Mouse (Mus musculus) midbrain, embryonic 13.5 days (tissue): ENCODE measurements around the gene Cchcr1. TPM values are rescaled to one million over a fixed set of nuclear protein-coding genes. Genes with fewer than 3 reads are reported as not detected.
A peak's percentile ranks its signal among the peaks of the same experiment; 100 is the strongest.
"Not testable (repeated sequence)": the region's sequence is repeated elsewhere in the genome, so short reads cannot be mapped to it uniquely, and the experiment has no call there.

Source experiments
- ATAC-seq: fragments of 200-750 bp; cut with Nextera tagmentation; 2 replicates; pipeline ENCODE4 v1.8.0; 2017; ENCODE audit warnings: mild to moderate bottlenecking, moderate TSS enrichment, moderate library complexity
- H3K27ac ChIP-seq: fragments of 300-500 bp; sonication (generic); 2 replicates; pipeline ENCODE4 v1.5.1; 2015; ENCODE audit warnings: inconsistent platforms, mild to moderate bottlenecking, moderate library complexity
- H3K27me3 ChIP-seq: fragments of 300-500 bp; sonication (generic); 2 replicates; pipeline ENCODE4 v1.6.1; 2015; ENCODE audit warnings: mild to moderate bottlenecking, inconsistent platforms
- H3K36me3 ChIP-seq: fragments of 300-500 bp; sonication (generic); 2 replicates; pipeline ENCODE4 v1.6.1; 2015; ENCODE audit warnings: mild to moderate bottlenecking, inconsistent platforms
- H3K4me1 ChIP-seq: fragments of 300-500 bp; sonication (generic); replicated peaks from 2 replicates; pipeline ENCODE4 v1.6.1; 2015; ENCODE audit warnings: inconsistent platforms
- H3K4me2 ChIP-seq: fragments of 300-500 bp; sonication (generic); replicated peaks from 2 replicates; pipeline ENCODE4 v1.6.1; 2015; ENCODE audit warnings: moderate library complexity, mild to moderate bottlenecking, inconsistent platforms
- H3K4me3 ChIP-seq: fragments of 300-500 bp; sonication (generic); replicated peaks from 2 replicates; pipeline ENCODE4 v1.5.1; 2015; ENCODE audit warnings: mild to moderate bottlenecking, inconsistent platforms
- H3K9ac ChIP-seq: fragments of 300-500 bp; sonication (generic); replicated peaks from 2 replicates; pipeline ENCODE4 v1.6.1; 2015; ENCODE audit warnings: mild to moderate bottlenecking, inconsistent platforms
- H3K9me3 ChIP-seq: fragments of 300-500 bp; sonication (generic); 2 replicates; pipeline ENCODE4 v1.6.1; 2016; ENCODE audit warnings: mild to moderate bottlenecking, inconsistent platforms
- WGBS: fragments of 180-500 bp; shearing (Covaris S2); methylation state at CpG from one replicate; pipeline ENCODE4 v1.1.7; 2015; 5-methylcytosine and 5-hydroxymethylcytosine counted together
- polyA plus RNA-seq: library from polyadenylated mRNA; unstranded; fragments of >200 nt; fragmentation: Nextera tagmentation; extraction: Ambion mirVana; gene quantifications from 2 replicates; pipeline ENCODE4 v1.2.1, GENCODE M21; 2015

Cchcr1 gene
- polyA plus RNA-seq: 6.5 and 8.4 TPM in 2 replicates

DNA sequence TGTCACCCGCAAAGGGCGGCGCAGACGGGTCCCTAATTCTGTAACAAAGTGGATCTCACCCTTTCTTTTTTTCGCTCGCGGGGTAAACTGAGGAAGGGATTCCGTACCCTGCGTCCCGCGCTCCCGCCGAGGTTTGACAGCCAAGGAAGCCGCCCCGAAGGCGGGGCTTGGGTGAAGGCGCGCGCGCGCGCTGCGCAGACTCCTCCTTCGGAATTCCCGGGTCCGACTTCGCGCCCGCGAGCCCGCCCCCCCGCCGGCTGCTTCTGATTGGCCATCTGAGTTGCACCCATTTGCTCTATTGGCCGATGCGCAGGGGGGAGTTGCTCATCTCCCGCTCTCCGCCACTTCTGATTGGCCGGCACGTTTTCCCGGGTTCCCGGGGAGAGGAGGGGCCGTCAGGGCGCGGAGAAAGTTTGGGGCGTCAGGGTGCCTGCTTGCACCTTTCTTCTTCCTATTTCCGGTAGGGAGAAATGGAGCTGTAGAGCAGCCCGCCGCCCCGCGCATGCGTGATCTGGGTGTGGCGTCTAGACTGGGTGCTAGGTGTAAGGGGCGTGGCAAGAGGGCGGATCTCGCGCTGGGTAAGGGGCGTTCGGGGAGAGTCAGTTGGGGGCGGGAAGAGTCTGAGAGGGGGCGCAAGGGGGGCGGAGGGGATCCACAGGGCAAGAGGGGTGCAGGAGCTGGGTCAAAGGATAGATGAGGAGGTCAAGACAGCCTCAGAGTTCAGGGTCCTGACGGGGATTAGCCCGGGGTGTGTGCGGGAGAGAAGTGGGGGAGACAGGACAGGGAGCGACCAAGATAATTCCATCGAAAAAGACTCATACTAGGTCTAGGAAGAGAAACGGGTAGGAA, at the start of gene Cchcr1, which contains the start of gene Tcf19:
Cchcr1 (plus strand) TSS at position 449 of the 849 bp plus-strand sequence.
Tcf19 (minus strand) TSS at position 173 of the 849 bp plus-strand sequence.
- Histone ChIP-seq H3K27me3 (peaks cover 10% of the 10 kb centered on the region), H3K36me3 (no peaks in the 10 kb centered on the region), H3K4me2 (peak within 1 kb of the TSS; percentile 80), H3K9me3 (no peaks in the 10 kb centered on the region), H3K4me3 (peak within 1 kb of the TSS; percentile 46), H3K27ac (no peak within 1 kb of the TSS), H3K9ac (peak within 1 kb of the TSS; percentile 54), H3K4me1 (peaks cover 34% of the 10 kb centered on the region)
- ATAC-seq: peak; percentile 92
- WGBS: 1% methylated on average over 67 of the region's 67 CpGs

DNA sequence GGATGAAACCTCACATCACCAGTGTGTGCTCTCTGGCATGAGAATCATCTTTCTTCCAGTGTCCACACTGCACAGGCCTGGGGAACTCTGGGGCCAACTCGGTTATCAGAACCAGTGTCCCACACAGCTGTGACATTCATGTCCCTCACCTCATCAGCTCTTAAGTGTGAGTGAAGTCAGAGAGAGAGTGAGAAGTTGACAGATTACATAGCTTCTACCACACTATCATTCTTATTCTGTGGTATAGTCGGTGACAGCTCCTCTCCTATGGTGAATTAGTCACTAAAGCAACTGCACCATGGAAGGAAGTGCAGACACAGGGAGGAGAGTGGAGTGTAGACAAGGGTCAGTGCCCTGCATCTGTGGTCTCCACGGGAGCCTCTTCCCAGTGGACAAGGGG, 48.0 kb upstream of the Cchcr1 start:
- H3K4me1 ChIP-seq: peaks cover 11% of the 10 kb centered on the region
- H3K9ac ChIP-seq, H3K4me2 ChIP-seq, H3K27ac ChIP-seq, H3K9me3 ChIP-seq, H3K36me3 ChIP-seq, ATAC-seq, H3K4me3 ChIP-seq: not testable (repeated sequence)
- 63% methylated on average over 3 of the region's 3 CpGs for WGBS
- H3K27me3 ChIP-seq: peaks cover 30% of the 10 kb centered on the region

DNA sequence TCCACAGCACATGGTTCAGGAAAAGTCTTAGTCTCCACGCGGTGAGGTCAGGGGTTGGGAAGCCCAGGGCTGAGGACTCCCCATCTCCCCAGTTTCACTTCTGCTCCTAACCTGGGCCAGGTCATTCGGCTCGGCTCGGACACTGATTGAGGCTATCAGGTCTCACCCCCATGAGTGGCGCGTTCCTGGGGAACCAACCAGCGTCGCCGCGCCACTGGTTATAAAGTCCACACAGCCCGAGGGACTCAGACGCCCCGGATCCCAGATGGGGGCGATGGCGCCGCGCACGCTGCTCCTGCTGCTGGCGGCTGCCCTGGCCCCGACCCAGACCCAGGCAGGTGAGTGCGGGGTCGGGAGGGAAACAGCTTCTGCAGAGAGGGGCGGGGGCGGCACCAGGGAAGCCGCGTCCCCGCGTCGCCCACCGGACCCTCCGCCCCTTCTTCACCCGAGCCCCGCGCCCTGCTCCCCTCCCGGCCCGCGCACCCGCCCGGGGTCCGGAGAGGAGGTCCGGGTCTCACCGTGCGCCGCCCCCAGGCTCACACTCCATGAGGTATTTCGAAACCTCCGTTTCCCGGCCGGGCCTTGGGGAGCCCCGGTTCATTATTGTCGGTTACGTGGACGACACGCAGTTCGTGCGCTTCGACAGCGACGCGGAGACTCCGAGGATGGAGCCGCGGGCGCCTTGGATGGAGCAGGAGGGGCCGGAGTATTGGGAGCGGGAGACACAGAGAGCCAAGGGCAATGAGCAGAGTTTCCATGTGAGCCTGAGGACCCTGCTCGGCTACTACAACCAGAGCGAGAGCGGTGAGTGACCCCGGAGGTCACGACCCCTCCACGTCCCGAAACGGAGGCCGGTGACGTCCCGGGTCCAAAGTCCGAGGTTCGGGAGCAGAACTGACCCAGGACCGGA, 46.8 kb upstream of the Cchcr1 start, which contains the start of gene H2-Q10:
H2-Q10 (plus strand) TSS at position 248 of the 910 bp plus-strand sequence.
- Histone ChIP-seq H3K27me3 (peaks cover 30% of the 10 kb centered on the region), H3K4me3 (peak within 1 kb of the TSS; percentile 38), H3K9ac (no peak within 1 kb of the TSS; the same call in 1 of the 2 replicates), H3K4me2 (peak within 1 kb of the TSS; percentile 64), H3K27ac (no peak within 1 kb of the TSS), H3K36me3 (no peaks in the 10 kb centered on the region), H3K4me1 (peaks cover 11% of the 10 kb centered on the region), H3K9me3 (no peaks in the 10 kb centered on the region)
- ATAC-seq: peak; percentile 34; the same call in 1 of the 2 replicates
- WGBS: 2% methylated on average over 80 of the region's 80 CpGs

DNA sequence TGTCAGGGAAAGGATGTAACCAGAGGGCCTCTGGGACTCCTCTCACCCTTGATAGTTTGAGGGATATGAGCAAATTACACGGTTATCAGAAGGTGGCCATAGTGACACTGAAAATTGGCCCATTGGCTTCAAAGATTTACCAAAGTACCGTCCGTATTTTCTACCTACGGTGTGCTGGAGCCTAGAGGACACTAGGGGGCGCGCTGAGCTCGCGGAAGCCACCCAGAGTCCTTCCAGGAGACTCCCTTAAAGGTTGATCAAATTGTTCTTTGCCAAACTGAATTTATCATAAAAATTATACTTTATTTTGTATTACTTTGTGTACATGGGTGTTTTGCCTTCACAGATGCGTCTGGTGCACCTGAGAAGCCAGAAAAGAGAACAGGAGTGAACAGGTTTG, 32.8 kb upstream of the Cchcr1 start:
- H3K9me3 ChIP-seq: no peaks in the 10 kb centered on the region
- no peak overlapping the region for H3K4me3 ChIP-seq
- H3K36me3 ChIP-seq: no peaks in the 10 kb centered on the region
- no peak overlapping the region for H3K27ac ChIP-seq
- no peaks in the 10 kb centered on the region for H3K4me1 ChIP-seq
- no peak for ATAC-seq
- no peak overlapping the region for H3K4me2 ChIP-seq
- H3K9ac ChIP-seq: no peak overlapping the region
- H3K27me3 ChIP-seq: 0 out of 2 replicates have a peak, but pooled peaks cover 2% of the 10 kb centered on the region
- WGBS: 0% methylated on average over 9 of the region's 9 CpGs

DNA sequence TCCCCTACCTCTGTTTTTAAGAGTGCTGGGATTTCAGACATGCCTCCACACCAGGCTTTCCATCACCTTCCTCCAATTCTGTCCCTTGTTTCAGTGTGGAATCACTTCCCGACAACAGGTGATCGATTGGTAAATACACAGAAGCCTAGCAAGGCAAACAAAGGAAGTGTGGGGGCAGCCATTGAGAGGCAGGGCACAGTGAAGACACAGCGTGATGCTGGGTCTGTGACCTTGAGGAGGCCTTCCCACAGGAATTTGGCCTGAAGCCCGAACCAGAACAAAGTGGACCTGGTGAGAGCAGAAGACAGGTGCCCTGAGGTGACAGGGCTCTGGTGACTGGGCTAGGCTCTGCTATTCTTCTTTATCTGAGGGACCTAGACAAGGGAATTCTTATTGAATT, 31.2 kb upstream of the Cchcr1 start:
- no peak overlapping the region for H3K4me3 ChIP-seq
- H3K4me1 ChIP-seq: peaks cover 5% of the 10 kb centered on the region; the same call in 1 of the 2 replicates
- no peak for ATAC-seq
- 0 out of 2 replicates have a peak, but pooled peaks cover 2% of the 10 kb centered on the region for H3K27me3 ChIP-seq
- no peaks in the 10 kb centered on the region for H3K9me3 ChIP-seq
- H3K4me2 ChIP-seq: no peak overlapping the region
- no peak overlapping the region for H3K9ac ChIP-seq
- no peak overlapping the region for H3K27ac ChIP-seq
- no peaks in the 10 kb centered on the region for H3K36me3 ChIP-seq
- WGBS: 39% methylated on average over 4 of the region's 4 CpGs

DNA sequence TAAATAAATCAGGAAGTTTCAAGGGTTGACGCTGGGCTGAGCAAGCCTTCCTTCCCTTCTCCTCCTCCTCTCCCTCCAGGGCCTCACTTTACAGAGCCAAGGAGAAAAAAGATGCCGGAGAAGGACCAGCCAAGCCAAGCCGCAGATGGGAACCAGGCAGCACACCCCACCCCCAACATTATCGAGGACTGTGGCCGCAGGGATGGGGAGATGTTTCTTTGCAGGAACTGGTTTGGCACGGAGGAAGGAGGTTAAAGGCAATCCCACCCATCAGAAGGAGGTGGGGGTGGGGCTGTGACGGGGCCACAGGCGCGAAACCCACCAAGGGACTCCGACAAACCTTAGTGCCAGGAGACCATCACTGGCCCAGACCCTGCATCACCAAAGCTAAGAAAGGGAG, 30.2 kb upstream of the Cchcr1 start:
- H3K27ac ChIP-seq: no peak overlapping the region
- H3K27me3 ChIP-seq: 0 out of 2 replicates have a peak, but pooled peaks cover 2% of the 10 kb centered on the region
- peaks cover 5% of the 10 kb centered on the region; the same call in 1 of the 2 replicates for H3K4me1 ChIP-seq
- H3K4me2 ChIP-seq: no peak overlapping the region
- no peaks in the 10 kb centered on the region for H3K36me3 ChIP-seq
- 78% methylated on average over 10 of the region's 10 CpGs for WGBS
- H3K4me3 ChIP-seq: no peak overlapping the region
- ATAC-seq: no peak
- no peak overlapping the region for H3K9ac ChIP-seq
- no peaks in the 10 kb centered on the region for H3K9me3 ChIP-seq

DNA sequence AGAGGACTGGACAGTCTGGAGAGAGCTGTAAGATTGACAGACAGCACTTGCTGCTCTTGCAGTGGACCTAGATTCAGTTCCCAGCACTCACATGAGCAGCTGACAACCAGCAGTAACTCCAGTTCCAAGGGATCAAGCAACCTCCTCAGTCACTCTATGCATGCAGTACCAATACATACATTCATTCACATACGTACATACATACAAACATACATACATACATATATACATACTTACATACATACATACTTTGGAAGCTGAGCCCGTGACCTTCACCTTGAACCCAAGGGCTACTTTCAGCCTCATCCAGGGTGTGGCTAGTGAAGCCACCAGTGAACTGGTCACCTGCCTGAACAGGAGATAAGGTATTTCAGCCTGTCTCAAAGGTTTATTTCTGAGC, 28.9 kb upstream of the Cchcr1 start:
- WGBS: 93% methylated on average over 2 of the region's 2 CpGs
- Histone ChIP-seq H3K4me1 (peaks cover 5% of the 10 kb centered on the region; the same call in 1 of the 2 replicates), H3K9ac (no peak overlapping the region), H3K4me3 (no peak overlapping the region), H3K27me3 (0 out of 2 replicates have a peak, but pooled peaks cover 2% of the 10 kb centered on the region), H3K4me2 (no peak overlapping the region), H3K27ac (no peak overlapping the region), H3K36me3 (no peaks in the 10 kb centered on the region), H3K9me3 (no peaks in the 10 kb centered on the region)
- no peak for ATAC-seq

DNA sequence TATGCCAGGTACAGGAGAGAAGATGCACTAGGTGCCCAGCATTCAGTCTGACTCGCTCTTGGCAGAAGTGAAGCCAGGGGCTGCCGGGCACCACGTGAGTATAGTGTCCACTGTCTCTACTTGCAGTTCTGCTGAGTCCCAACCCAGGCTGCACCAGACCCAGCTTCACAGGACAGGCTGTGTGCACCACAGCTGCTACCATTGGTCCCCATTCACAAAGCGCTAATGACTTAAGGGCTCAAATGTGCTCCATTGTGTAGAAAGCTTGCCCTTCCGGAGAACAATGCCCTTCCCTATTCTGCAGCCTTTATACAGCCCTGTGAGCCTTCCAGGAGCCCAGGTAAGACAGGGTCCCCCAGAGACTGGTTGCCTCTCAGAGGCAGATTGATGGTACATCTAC, 26.6 kb upstream of the Cchcr1 start:
- no peaks in the 10 kb centered on the region for H3K27me3 ChIP-seq
- peaks cover 5% of the 10 kb centered on the region; the same call in 1 of the 2 replicates for H3K4me1 ChIP-seq
- no peak overlapping the region for H3K27ac ChIP-seq
- H3K36me3 ChIP-seq: no peaks in the 10 kb centered on the region
- no peak overlapping the region for H3K4me2 ChIP-seq
- no peak overlapping the region for H3K9ac ChIP-seq
- no peaks in the 10 kb centered on the region for H3K9me3 ChIP-seq
- ATAC-seq: no peak
- H3K4me3 ChIP-seq: no peak overlapping the region
- WGBS: 55% methylated on average over 5 of the region's 5 CpGs

DNA sequence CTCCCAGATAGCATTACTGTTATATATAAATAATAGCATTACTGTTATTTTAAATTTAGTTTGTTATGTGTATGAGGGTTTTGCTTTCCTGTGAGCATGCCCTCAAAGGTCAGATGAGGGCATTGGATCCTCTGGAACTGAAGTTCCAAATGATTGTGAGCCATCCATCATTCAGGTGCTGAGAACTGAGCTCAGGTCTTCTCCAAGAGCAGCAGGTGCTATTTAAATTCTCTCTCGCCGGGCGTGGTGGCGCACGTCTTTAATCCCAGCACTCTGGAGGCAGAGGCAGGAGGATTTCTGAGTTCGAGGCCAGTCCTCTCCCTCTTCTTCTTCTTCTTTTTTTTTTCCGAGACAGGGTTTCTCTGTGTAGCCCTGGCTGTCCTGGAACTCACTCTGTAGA, 19.8 kb upstream of the Cchcr1 start:
- no peak overlapping the region for H3K4me2 ChIP-seq
- 94% methylated on average over 7 of the region's 7 CpGs for WGBS
- H3K9ac ChIP-seq: no peak overlapping the region
- H3K4me3 ChIP-seq: no peak overlapping the region
- H3K36me3 ChIP-seq: no peaks in the 10 kb centered on the region
- no peak for ATAC-seq
- H3K27ac ChIP-seq: no peak overlapping the region
- no peaks in the 10 kb centered on the region for H3K9me3 ChIP-seq
- H3K27me3 ChIP-seq: no peaks in the 10 kb centered on the region
- no peaks in the 10 kb centered on the region; the same call in 1 of the 2 replicates for H3K4me1 ChIP-seq

DNA sequence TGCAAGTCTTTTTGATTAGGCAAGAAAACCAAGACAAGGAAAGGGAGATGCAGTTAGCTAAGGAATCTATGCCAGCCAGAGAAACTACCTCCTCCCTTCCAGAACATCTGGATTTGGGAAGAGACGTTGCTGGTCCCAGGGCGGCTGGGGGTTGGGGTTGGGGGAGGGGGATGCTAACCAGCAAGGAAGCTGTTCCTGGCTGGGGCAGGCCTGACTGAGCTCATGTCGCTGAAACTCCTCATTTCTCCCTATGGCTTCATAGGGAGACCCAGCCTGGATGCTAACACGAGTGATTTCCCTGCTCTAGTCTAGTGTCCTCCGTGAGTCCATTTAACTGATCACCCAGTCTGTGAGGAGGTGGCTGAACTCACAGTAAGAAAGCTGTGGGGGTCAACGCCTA, 14.7 kb upstream of the Cchcr1 start:
- no peak overlapping the region for H3K4me3 ChIP-seq
- ATAC-seq: no peak
- H3K4me2 ChIP-seq: no peak overlapping the region
- H3K36me3 ChIP-seq: no peaks in the 10 kb centered on the region
- 3% methylated on average over 6 of the region's 6 CpGs for WGBS
- no peak overlapping the region for H3K9ac ChIP-seq
- peaks cover 41% of the 10 kb centered on the region for H3K27me3 ChIP-seq
- H3K27ac ChIP-seq: no peak overlapping the region
- peaks cover 9% of the 10 kb centered on the region; the same call in 1 of the 2 replicates for H3K4me1 ChIP-seq
- H3K9me3 ChIP-seq: no peaks in the 10 kb centered on the region

DNA sequence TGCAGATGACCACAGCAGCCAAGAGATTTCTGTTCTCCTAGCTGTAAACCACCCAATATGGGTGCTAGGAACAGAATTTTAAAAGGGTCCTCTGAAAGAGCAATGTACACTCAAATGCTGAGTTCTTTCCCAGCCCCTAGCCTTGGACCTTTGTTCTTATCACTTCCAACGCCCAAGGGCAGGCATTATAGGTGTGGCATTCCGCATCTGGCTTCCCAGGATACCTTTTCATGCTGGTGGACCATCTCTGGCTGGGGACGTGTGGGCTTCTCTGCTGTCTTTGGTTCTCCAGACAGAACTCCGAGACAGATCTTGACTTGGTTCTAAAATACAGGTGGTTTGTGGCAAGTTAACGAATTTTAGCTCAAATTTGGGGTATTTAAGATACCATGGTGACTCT, 14.1 kb upstream of the Cchcr1 start:
- Histone ChIP-seq H3K9ac (no peak overlapping the region), H3K9me3 (no peaks in the 10 kb centered on the region), H3K36me3 (no peaks in the 10 kb centered on the region), H3K4me3 (no peak overlapping the region), H3K27me3 (peaks cover 47% of the 10 kb centered on the region), H3K4me1 (peaks cover 11% of the 10 kb centered on the region; the same call in 1 of the 2 replicates), H3K4me2 (no peak overlapping the region), H3K27ac (no peak overlapping the region)
- no peak for ATAC-seq
- 44% methylated on average over 5 of the region's 5 CpGs for WGBS
